Mouse (Mus musculus) central nervous system, embryonic 11.5 days (tissue): ENCODE data around the gene Olfr248. TPM values are rescaled to one million over a fixed set of nuclear protein-coding genes. Genes with fewer than 3 reads are reported as not detected.

Experiments
- polyA plus RNA-seq: library from polyadenylated mRNA; depleted of rRNA; stranded (reverse); fragments of >200 nt; gene quantifications from 2 replicates; pipeline ENCODE4 v1.2.3, GENCODE M21; 2012; rRNA removed

Gene Olfr248
- polyA plus RNA-seq = not detected in 2 replicates

GRCm38 (mm10) chr1:174390746-174391145 is at the start of gene Olfr248:
TSS of gene Olfr248 (plus strand) at chr1:174391046.

GRCm38 (mm10) chr1:174364882-174365451 is 25.9 kb upstream of the Olfr248 start, which contains the start of gene Olfr417:
TSS of gene Olfr417 (plus strand) at chr1:174365122.

GRCm38 (mm10) chr1:174423764-174424163 is 32.9 kb downstream of the Olfr248 start, which contains the start of gene Olfr414:
TSS of gene Olfr414 (plus strand) at chr1:174424064.

Other genes starting within 250 kb of the Olfr248 start
- not detected in 2 replicates for gene Olfr420, start 235.4 kb upstream of the Olfr248 start, polyA plus RNA-seq
- gene Spta1, start 218.3 kb upstream of the Olfr248 start, polyA plus RNA-seq = 4.9 and 6.0 TPM in 2 replicates
- gene Olfr419, start 139.0 kb upstream of the Olfr248 start, polyA plus RNA-seq = not detected in 2 replicates
- gene Mptx1, start 60.5 kb upstream of the Olfr248 start, polyA plus RNA-seq = not detected in 2 replicates
- not detected in 2 replicates for gene Olfr417, start 25.9 kb upstream of the Olfr248 start, polyA plus RNA-seq
- not detected in 2 replicates for gene Olfr414, start 33.0 kb downstream of the Olfr248 start, polyA plus RNA-seq
- not detected in 2 replicates for gene Olfr220, start 51.0 kb downstream of the Olfr248 start, polyA plus RNA-seq
- 10.1 and 12.7 TPM in 2 replicates for gene Fmn2, start 110.8 kb downstream of the Olfr248 start, polyA plus RNA-seq